Mouse (Mus musculus) C2C12 (cell line): ENCODE data around the gene Gm853.

Experiments used
- CEBPB ChIP-seq: IDR thresholded peaks from one replicate; pipeline ENCODE4 v1.6.1; 2011; ENCODE audit warnings: low read depth, mild to moderate bottlenecking, control low read depth, moderate library complexity
- CTCF ChIP-seq: IDR thresholded peaks from one replicate; pipeline ENCODE4 v1.5.1; 2011; ENCODE audit not compliant: control insufficient read depth, insufficient read depth, insufficient read length
- MYOD1 ChIP-seq: IDR thresholded peaks from one replicate; pipeline ENCODE4 v1.6.1; 2011; ENCODE audit warnings: low read depth; ENCODE audit not compliant: control insufficient read depth, insufficient read length
- USF1 ChIP-seq: IDR thresholded peaks from one replicate; pipeline ENCODE4 v1.6.1; 2011; ENCODE audit warnings: low read depth, mild to moderate bottlenecking, control low read depth, moderate library complexity

- no peak for TF ChIP-seq CTCF
- TF ChIP-seq USF1 = no peak
- TF ChIP-seq MYOD1 = no peak
- peak; percentile 75 for TF ChIP-seq CEBPB
Observed at GRCm38 (mm10) chr4:130175072-130175711, 47.0 kb downstream of the Gm853 start, which contains the start of gene Tinagl1.
